Comparison of ENCODE assay signal across 30 mouse cellular contexts in the genomic region with DNA sequence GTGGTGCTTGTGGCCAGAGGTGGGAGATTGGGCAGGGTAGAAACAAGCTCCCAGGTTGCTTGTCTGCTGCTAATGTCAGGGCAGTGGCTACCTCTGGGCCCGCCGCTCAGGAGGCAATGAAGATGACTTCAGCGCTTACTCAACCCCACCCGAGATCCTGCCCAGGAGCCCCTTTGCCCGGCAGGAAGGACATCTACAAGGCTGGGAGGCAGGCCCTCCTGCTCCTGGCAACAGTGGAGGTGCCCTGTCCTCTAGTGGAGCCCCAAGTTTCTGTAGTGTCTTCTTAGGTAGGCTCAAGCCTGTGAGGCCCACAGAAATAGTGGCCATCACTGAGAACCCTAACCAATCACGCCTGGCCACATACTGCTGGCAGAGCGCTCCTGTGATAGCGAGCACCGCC. TPM values are rescaled to one million over a fixed set of nuclear protein-coding genes. Genes with fewer than 3 reads are reported as not detected.
DNase-seq lines count a peak whose midpoint lies in the region; ATAC-seq lines count a peak whose summit lies in the region.
"Had no signal": no experiment of that assay in that cellular context is flagged by ENCODE, and none has a peak within 500 bp of the region (broad histone marks: within the 10 kb centered on the region; RNA-seq: fewer than 3 reads in every experiment).

No protein-coding gene starts in this region.

- H3K27ac ChIP-seq in heart, embryonic 10.5 days: no peak overlapping the region
- H3K27ac ChIP-seq in heart, embryonic 15.5 days: peak overlapping the region; percentile 99
- H3K27ac ChIP-seq: hindbrain, embryonic 14.5 days; liver, embryonic 15.5 days; lung, embryonic 15.5 days; midbrain, embryonic 10.5 days; neural tube, embryonic 13.5 days had no signal

- no peaks in the 10 kb centered on the region for H3K9me3 ChIP-seq in heart, embryonic 10.5 days
- no peaks in the 10 kb centered on the region for H3K9me3 ChIP-seq in heart, embryonic 15.5 days (replicated peaks)
- H3K9me3 ChIP-seq: liver, embryonic 15.5 days; lung, embryonic 15.5 days; midbrain, embryonic 10.5 days; neural tube, embryonic 13.5 days had no signal

- H3K36me3 ChIP-seq in heart, embryonic 10.5 days: peaks cover 64% of the 10 kb centered on the region
- H3K36me3 ChIP-seq in heart, embryonic 15.5 days: peaks cover 44% of the 10 kb centered on the region

- DNase-seq in heart, embryonic 10.5 days (ENCODE audit: low spot score): no peak
- no peak for DNase-seq in heart, adult 8-10 months (ENCODE audit: low spot score)
- no peak for DNase-seq in heart, postnatal 10 days
- DNase-seq in thymus, postnatal 4 days: peak; percentile 6
- no peak for DNase-seq in thymus, postnatal 25 days
- DNase-seq: adrenal gland, postnatal 25 days; B cell, adult 2 months; cerebellum, adult 11-12 months; cerebellum, postnatal 14 days; gastrocnemius, postnatal 25 days; kidney, postnatal 25 days had no signal

- 0 out of 2 replicates have a peak overlapping the region, but pooled peaks have one; percentile 30 for H3K4me3 ChIP-seq in heart, embryonic 10.5 days
- H3K4me3 ChIP-seq in heart, embryonic 15.5 days: no peak overlapping the region
- H3K4me3 ChIP-seq: liver, embryonic 15.5 days; lung, embryonic 15.5 days; midbrain, embryonic 10.5 days; neural tube, embryonic 13.5 days had no signal

- H3K9ac ChIP-seq in heart, embryonic 15.5 days: no peak overlapping the region
- H3K9ac ChIP-seq: hindbrain, embryonic 14.5 days; liver, embryonic 15.5 days; lung, embryonic 15.5 days; neural tube, embryonic 13.5 days had no signal

- no peaks in the 10 kb centered on the region for H3K27me3 ChIP-seq in heart, embryonic 10.5 days (ENCODE audit: insufficient read depth, poor library complexity, severe bottlenecking)
- no peaks in the 10 kb centered on the region for H3K27me3 ChIP-seq in heart, embryonic 15.5 days
- H3K27me3 ChIP-seq: liver, embryonic 15.5 days; lung, embryonic 15.5 days; neural tube, embryonic 13.5 days had no signal

- ATAC-seq in heart, embryonic 15.5 days (replicated peaks; ENCODE audit: insufficient number of reproducible peaks, insufficient read depth, low FRiP score, low read depth): no peak
- ATAC-seq in erythroblast, adult 5-6 weeks (replicated peaks; ENCODE audit: low FRiP score, poor library complexity, severe bottlenecking): no peak
- ATAC-seq: forebrain, embryonic 14.5 days; intestine, postnatal 0 days had no signal

- intact Hi-C loops in heart, postnatal 10 days (cut with DNase I): no loop called here

- peaks cover 46% of the 10 kb centered on the region for H3K4me1 ChIP-seq in heart, embryonic 10.5 days
- H3K4me1 ChIP-seq in heart, embryonic 15.5 days (replicated peaks): peaks cover 46% of the 10 kb centered on the region

- WGBS in heart, embryonic 10.5 days: 85% methylated on average over 9 of the region's 9 CpGs
- 67% methylated on average over 9 of the region's 9 CpGs for WGBS in heart, embryonic 15.5 days

- H3K4me2 ChIP-seq in heart, embryonic 15.5 days: peak overlapping the region; percentile 58
- H3K4me2 ChIP-seq: hindbrain, embryonic 14.5 days; liver, embryonic 15.5 days; lung, embryonic 15.5 days; neural tube, embryonic 13.5 days had no signal

RNA-seq across cellular contexts. Expression of a gene that starts 2.0 kb away (rescaled TPM):
- 32.4 and 75.0 TPM in 2 replicates for polyA plus RNA-seq in heart, embryonic 10.5 days (2016; fragmentation: Nextera tagmentation; extraction: Ambion mirVana)
- total RNA-seq in heart, adult 8-10 months (2022): 100 to 1,000 TPM; 255 to 281 (median 261) TPM
- polyA plus RNA-seq in heart, embryonic 15.5 days (2015; fragmentation: Nextera tagmentation; extraction: Ambion mirVana): 72.2 and 80.1 TPM in 2 replicates
- total RNA-seq in heart, postnatal 10 days (2021): 100 to 1,000 TPM; 102 to 103 TPM
- 0.38 TPM in 1 of 2 replicates, not detected in the other for total RNA-seq in erythroblast, adult 5-6 weeks (2015; ENCODE audit: low replicate concordance)
- total RNA-seq in erythroblast, adult 5-6 weeks (2017; ENCODE audit: low replicate concordance): not detected in 2 replicates

RNA-seq across cellular contexts. Expression of a gene that starts 4.7 kb away (rescaled TPM):
- 4.1 and 5.2 TPM in 2 replicates for polyA plus RNA-seq in heart, embryonic 10.5 days (2016; fragmentation: Nextera tagmentation; extraction: Ambion mirVana)
- 1 to 10 TPM in 1 of 4 experiments, under 1 TPM in 3; 0.69 to 1.6 (median 0.81) TPM for total RNA-seq in heart, adult 8-10 months (2022)
- polyA plus RNA-seq in heart, embryonic 15.5 days (2015; fragmentation: Nextera tagmentation; extraction: Ambion mirVana): 4.5 and 5.4 TPM in 2 replicates
- total RNA-seq in heart, postnatal 10 days (2021): 1 to 10 TPM; 1.4 to 1.6 TPM
- 0.58 TPM in 1 of 2 replicates, not detected in the other for total RNA-seq in erythroblast, adult 5-6 weeks (2015; ENCODE audit: low replicate concordance)
- total RNA-seq in erythroblast, adult 5-6 weeks (2017; ENCODE audit: low replicate concordance): 0.42 TPM in 1 of 2 replicates, not detected in the other

RNA-seq across cellular contexts. Expression of a gene that starts 4.7 kb away (rescaled TPM):
- polyA plus RNA-seq in heart, embryonic 10.5 days (2016; fragmentation: Nextera tagmentation; extraction: Ambion mirVana): 40.2 and 52.4 TPM in 2 replicates
- total RNA-seq in heart, adult 8-10 months (2022): 100 to 1,000 TPM; 134 to 165 (median 153) TPM
- polyA plus RNA-seq in heart, embryonic 15.5 days (2015; fragmentation: Nextera tagmentation; extraction: Ambion mirVana): 53.0 and 55.9 TPM in 2 replicates
- 10 to 100 TPM; 61.2 to 71.2 TPM for total RNA-seq in heart, postnatal 10 days (2021)
- 2.7 TPM in 1 of 2 replicates, not detected in the other for total RNA-seq in erythroblast, adult 5-6 weeks (2015; ENCODE audit: low replicate concordance)
- total RNA-seq in erythroblast, adult 5-6 weeks (2017; ENCODE audit: low replicate concordance): 2.4 and 2.5 TPM in 2 replicates

RNA-seq across cellular contexts. Expression of a gene that starts 7.5 kb away (rescaled TPM):
- polyA plus RNA-seq in heart, embryonic 10.5 days (2016; fragmentation: Nextera tagmentation; extraction: Ambion mirVana): 298 and 420 TPM in 2 replicates
- total RNA-seq in heart, adult 8-10 months (2022): 1,000 to 10,000 TPM; 1,087 to 1,207 (median 1,176) TPM
- polyA plus RNA-seq in heart, embryonic 15.5 days (2015; fragmentation: Nextera tagmentation; extraction: Ambion mirVana): 513 and 534 TPM in 2 replicates
- 100 to 1,000 TPM; 960 to 987 TPM for total RNA-seq in heart, postnatal 10 days (2021)
- 57.8 and 76.5 TPM in 2 replicates for total RNA-seq in erythroblast, adult 5-6 weeks (2015; ENCODE audit: low replicate concordance)
- 60.4 and 63.3 TPM in 2 replicates for total RNA-seq in erythroblast, adult 5-6 weeks (2017; ENCODE audit: low replicate concordance)

RNA-seq across cellular contexts. Expression of a gene that starts 12.5 kb away (rescaled TPM):
- 0.45 TPM in 1 of 2 replicates, not detected in the other for polyA plus RNA-seq in heart, embryonic 10.5 days (2016; fragmentation: Nextera tagmentation; extraction: Ambion mirVana)
- not detected for total RNA-seq in heart, adult 8-10 months (2022)
- not detected in 2 replicates for polyA plus RNA-seq in heart, embryonic 15.5 days (2015; fragmentation: Nextera tagmentation; extraction: Ambion mirVana)
- not detected for total RNA-seq in heart, postnatal 10 days (2021)
- not detected in 2 replicates for total RNA-seq in erythroblast, adult 5-6 weeks (2015; ENCODE audit: low replicate concordance)
- total RNA-seq in erythroblast, adult 5-6 weeks (2017; ENCODE audit: low replicate concordance): not detected in 2 replicates
- total RNA-seq: adrenal gland, adult 18-20 months; adrenal gland, postnatal 25 days; gastrocnemius, postnatal 25 days; hematopoietic stem cell, adult 5-6 weeks; layer of hippocampus, adult 18-20 months; layer of hippocampus, postnatal 10 days; left cerebral cortex, adult 18-20 months; left cerebral cortex, postnatal 14 days; liver, adult 2 months; megakaryocyte progenitor cell, adult 5-6 weeks; midbrain, postnatal 0 days had no signal
- polyA plus RNA-seq: cortical plate, adult 2 months; forebrain, embryonic 14.5 days; liver, adult 2 months; lung, embryonic 15.5 days; midbrain, embryonic 10.5 days; midbrain, postnatal 0 days; neural tube, embryonic 13.5 days had no signal

Comparison
In these comparisons a context has a peak if more than half of its experiments do, and no peak if none do; other contexts are left out.
1. RNA of a gene that starts 2.0 kb away (total RNA-seq): 255 to 281 TPM in heart, adult 8-10 months and 102 to 103 TPM in heart, postnatal 10 days; 0.38 TPM in erythroblast, adult 5-6 weeks; every median in the first group is over 10 times any median in the second.
2. RNA of a gene that starts 4.7 kb away (total RNA-seq): 134 to 165 TPM in heart, adult 8-10 months and 61.2 to 71.2 TPM in heart, postnatal 10 days; 2.4 to 2.7 TPM in erythroblast, adult 5-6 weeks; every median in the first group is over 10 times any median in the second.